Mouse (Mus musculus) heart, adult 8-10 months (tissue): ENCODE measurements around the gene Oas1h. TPM values are rescaled to one million over a fixed set of nuclear protein-coding genes. Genes with fewer than 3 reads are reported as not detected.
A peak's percentile ranks its signal among the peaks of the same experiment; 100 is the strongest.
"Not testable (repeated sequence)": the region's sequence is repeated elsewhere in the genome, so short reads cannot be mapped to it uniquely, and the experiment has no call there.

ENCODE experiments used
- DNase-seq: peaks from one replicate; pipeline ENCODE4 v3.0.0; 2022; ENCODE audit warnings: low spot score
- total RNA-seq, 4 experiments: library from RNA; stranded (reverse); gene quantifications; 2 replicates each; pipeline ENCODE4 v1.2.4; 2022

The Oas1h gene
- not detected for total RNA-seq

DNA sequence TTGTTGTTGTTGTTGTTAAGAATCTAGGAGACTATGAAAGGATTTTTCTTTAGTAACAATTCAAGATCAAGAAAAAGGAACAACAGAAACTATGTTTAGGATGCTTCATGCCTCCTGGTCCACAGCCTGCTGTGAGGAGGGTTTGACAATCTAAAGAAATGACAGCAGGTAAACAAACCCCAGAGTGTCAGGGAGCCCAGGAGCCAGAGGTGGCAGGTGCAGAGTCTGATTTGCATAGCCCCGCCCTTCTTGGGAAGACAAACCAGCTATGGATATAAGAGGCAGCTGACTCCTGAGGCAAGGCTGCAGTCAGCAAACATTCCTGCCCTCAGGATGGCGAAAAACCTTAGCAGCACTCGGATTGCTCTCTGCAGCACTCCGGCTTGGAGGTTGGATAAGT, at the start of gene Oas1h:
Gene Oas1h (plus strand): TSS at position 301 of the 400 bp plus-strand sequence.
- no peak for DNase-seq

DNA sequence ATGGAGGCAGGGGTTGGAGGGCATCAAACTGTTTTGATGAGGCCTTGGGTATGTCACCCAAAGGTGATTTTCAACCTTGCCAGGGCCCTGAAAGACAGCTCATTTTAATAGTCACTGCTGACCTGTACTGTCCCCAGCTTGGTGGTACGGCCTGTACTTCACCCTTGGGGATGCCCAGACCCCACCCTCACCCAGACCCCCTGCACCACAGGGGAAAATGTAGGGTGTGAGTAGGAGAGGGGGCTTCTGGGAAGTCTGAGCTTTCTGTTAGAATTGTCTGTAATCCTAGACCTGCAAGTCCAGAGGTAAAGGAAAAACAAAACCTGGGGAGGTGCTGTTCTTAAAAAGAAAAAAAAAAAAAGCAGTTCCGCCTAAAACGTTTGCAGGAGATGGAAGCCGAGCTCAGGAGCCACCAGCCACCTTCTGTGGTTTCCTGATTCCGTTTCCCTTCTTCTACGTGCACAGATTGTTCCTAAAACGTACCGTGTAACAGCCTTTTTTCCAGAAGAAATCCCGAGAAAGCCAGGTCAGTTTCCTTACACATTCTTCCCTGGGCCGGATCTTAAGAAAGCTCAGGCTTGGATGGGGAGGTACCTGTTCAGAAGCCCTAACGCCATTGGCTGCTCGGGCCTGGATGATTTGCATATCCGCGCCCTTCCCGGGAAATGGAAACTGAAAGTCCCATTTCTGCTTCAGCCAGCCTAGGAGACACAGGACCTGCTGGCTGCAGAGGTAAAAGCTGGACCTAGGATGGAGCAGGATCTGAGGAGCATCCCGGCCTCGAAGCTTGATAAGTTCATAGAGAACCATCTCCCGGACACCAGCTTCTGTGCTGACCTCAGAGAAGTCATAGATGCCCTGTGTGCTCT, 49.0 kb upstream of the Oas1h start, which contains the start of gene Oas1c:
Gene Oas1c (minus strand): TSS at position 564 of the 869 bp plus-strand sequence.
- peak; percentile 94 for DNase-seq

DNA sequence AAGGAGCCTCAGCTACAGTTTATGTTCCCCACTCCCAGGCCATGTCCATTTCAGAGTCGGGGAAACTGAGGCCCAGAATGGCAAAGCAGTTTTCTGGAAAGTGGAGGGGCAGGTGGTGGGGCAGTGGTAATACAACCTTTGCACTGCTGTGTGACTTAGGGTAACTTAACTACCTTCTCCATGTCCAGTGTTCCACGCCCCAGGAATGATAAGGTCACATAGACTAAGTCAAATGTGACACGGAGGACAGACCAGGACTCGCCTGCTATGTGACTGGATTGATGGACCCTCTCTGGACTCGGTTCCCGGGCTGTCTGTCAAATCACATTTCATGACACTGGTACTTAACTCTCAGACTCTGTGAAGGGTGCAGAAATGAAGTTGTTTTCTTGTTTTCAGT, 48.2 kb upstream of the Oas1h start:
- DNase-seq: no peak

DNA sequence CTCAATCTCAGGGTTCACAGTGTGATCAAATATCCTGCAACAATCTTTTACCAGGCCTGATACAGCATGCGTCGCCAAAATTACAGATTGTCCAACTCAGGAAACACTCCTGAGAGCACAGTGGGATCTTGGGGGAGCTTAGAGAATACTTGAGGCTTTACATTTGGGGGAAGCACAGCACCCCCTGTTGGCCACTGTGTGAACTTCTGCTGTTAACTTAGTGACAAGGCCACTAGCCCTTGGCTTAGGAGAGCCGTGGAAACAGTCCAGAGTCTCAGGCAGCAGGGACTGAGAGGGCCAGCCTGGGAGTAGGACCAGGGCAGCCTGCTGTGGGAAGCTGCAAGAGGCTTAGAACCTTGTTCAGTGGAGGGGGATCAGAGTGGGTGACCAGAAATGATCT, 45.3 kb upstream of the Oas1h start:
- DNase-seq: no peak

DNA sequence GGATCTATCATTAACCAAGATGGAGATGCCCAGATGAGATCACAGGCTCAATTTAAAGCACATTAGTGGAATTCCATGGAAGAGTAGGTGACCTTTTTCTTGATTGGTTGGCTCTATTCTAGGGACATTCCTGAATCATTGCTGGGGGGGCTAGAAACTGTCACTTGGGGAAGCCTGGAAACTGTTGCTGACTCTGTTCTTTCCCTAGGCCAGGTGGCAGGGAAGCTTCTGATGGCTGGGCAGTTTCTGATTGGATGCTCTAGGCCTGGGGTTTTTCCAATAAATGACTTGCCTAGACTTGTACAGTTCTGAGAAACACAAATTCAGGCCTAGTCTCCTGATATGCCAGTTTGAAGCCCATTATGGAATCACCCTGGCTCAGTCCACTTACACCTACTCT, 42.2 kb upstream of the Oas1h start:
- DNase-seq: no peak

DNA sequence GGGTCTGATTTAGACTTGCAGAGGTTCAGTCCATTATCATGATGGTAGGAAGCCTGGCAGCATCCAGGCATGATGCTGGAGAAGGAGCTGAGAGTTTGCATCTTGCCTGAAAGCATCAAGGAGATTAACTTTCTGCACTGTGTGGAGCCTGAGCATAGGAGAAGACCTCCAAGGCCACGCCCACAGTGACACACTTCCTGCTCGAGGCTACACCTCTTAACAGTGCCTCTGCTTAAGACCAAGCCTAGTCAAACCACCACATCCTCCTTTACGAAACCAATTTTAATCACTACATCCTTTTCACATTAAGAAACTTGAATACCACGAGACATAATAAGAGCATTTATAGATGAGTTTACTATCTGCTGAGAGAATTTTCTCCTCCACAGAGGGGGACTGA, 30.2 kb upstream of the Oas1h start:
- DNase-seq: no peak

DNA sequence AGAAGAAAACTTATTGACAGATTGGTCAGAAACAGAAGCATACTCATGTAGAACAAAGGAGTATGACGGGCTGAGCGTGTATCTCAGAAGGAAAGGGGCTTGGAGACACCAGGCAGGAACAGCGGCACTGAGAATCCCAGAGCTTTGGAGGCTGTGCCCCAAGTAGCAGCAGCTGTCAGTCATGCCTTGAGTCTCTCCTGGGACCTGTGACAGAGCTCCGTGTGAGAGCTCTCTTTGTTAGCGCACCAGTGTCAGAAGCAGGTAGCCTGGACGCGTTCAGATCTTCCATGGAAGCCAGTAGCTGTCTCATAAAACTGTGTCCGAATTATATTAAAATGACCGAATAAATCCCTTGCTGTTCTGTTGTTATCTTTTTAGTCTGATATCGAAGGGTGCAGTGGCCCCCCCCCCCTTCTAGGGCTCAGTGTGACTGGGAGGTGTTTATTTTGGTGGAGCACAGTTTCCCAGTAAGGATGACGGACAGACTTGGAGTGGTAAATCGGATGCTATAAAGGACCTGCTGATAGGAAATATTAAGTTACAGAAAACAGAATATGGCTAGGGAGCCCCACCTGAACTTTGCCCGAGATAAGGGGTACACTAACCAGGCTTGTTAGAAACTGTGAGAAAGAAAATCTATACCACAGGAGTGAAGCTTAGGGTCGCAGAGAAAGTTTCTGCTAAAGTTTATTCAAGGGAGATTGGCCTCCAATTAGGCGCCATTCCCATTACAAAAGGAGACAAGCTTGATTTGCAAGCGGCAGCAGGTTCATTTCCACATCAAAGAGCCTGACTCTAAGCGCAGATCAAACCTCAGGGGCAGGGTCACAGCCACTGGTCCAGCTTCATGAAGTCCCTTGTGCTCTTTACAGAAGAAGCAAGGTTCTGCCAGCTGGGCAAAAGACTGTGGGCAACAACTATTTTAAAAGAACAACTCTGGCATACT, 27.6 kb upstream of the Oas1h start:
- no peak for DNase-seq

DNA sequence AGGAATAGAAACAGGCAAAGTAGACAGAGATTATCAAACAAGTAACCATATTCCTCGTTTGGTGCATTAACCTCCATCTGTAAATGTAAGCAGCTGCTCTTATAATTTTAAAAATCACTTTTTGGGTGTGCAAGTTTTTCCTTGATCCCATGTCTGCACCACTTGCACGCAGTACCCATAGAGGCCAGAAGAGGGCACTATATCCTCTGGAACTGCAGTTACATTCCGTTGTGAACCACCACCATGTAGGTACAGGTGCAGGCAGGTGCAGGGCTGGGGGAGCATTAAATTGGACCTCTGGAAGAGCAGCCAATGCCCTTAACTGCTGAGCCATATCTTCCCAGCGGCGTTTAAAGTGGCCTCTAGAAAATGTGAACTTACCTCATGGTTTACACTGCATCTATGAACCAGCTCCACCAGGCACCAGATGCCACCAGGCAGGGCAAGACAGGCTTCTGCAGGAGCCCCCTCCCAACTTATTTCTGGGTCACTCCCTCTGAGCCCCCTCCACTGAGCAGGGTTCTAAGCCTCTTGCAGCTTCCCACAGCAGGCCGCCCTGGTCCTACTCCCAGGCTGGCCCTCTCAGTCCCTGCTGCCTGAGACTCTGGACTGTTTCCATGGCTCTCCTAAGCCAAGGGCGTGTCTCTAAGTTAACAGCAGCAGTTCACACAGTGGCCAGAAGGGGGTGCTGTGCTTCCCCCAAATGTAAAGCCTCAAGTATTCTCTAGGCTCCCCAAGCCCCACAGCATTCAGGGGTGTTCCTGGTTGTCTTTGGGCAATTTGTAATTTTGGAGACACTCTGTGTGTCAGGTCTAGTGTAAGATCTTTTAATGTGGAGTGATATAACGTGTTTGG, 24.3 kb upstream of the Oas1h start:
- DNase-seq: no peak

DNA sequence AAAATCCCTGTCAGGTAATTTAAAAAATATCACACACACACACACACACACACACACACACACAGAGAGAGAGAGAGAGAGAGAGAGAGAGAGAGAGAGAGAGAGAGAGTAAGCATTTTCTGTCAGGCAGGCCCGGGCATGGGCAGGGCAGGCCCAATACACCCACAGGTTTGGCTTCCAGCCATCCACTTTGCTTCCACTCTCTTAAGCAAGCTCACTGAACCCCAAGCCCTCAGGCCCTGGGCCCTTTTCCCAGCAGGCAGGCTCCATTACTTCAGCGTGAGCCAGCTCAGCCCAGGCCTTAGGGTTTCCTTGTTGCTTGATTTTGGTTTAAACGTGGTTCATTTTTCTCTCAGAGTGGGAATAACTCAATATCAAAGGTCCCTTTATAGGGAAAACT, 16.5 kb upstream of the Oas1h start:
- DNase-seq: no peak

DNA sequence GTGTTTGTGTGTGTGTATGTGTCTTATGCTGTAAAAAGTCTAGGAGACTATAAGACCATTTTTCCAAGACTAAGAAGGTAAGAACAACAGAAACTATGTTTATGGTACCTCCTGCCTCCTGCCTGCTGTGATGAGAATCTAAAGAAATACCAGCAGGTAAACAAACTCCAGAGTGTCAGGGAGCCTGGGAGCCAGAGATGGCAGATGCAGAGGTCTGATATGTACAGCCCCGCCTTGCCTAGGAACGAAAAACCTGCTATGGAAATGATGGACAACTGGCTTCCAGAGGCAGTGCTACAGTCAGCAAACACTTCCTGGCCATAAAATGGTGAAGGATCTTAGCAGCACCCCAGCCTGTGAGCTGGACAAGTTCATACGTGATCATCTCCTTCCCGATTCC, 14.2 kb upstream of the Oas1h start, which contains the start of gene Oas1f:
Gene Oas1f (plus strand): TSS at position 301 of the 400 bp plus-strand sequence.
- no peak for DNase-seq

DNA sequence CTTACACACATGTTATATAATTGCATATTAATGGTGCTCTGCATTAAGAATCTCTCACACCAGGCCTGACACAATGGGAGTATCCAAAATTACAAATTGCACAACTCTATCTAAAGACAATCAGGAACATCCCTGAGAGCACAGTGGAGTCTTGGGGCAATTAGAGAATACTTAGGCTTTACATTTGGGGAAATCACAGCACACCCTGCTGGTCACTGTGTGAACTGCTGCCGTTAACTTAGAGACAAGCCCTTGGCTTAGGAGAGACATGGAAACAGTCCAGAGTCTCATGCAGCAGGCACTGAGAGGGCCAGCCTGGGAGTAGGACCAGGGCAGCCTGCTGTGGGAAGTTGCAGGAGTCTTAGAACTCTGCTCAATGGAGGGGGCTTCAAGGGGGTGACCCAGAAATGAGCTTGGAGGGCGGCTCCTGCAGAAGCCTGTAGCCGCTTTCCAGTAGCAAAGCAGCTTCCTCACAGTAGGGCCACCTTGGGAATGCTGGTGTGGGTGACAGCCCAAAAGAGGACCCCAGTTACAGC, 11.6 kb upstream of the Oas1h start:
- no peak for DNase-seq

DNA sequence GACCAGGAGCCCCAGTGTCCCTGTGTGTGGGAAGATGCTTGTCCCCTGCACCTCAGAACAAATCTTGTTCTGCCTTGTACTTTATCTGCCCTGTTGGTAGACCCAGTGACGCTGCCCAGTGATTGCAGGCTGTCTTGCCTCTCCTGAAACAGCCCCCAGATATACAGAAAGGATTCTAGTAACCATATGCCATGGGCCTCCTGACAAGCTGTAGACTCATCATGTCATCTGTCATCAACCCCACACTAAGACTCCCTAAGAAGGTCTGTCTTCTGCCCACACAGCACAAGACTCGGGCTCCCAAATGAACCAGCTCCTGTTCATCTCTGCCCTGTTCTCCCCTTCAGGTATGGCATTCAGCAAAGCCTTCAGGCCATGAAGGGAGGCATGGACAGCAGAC, 2.0 kb upstream of the Oas1h start:
- no peak for DNase-seq

DNA sequence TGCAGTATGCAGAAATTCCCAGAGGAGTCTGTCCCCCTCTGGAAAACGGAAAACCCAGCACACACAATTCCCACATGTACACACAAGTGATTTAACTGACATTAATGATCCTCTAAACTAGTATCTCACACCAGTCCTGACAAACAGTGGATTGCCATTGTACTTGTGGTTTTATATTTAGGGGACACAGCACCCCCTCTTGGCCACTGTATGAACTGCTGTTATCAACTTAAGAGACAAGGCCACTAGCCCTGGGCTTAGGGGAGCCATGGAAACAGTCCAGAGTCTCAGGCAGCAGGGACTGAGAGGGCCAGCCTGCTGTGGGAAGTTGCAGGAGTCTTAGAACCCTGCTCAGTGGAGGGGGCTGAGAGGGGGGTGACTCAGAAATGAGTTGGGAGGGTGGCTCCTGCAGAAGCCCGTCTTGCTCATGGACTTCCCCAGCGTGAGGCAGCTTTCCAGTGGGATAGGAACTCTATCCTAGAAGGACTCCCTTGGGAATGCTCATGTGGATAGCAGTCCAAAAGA, 4.2 kb downstream of the Oas1h start:
- DNase-seq: no peak

DNA sequence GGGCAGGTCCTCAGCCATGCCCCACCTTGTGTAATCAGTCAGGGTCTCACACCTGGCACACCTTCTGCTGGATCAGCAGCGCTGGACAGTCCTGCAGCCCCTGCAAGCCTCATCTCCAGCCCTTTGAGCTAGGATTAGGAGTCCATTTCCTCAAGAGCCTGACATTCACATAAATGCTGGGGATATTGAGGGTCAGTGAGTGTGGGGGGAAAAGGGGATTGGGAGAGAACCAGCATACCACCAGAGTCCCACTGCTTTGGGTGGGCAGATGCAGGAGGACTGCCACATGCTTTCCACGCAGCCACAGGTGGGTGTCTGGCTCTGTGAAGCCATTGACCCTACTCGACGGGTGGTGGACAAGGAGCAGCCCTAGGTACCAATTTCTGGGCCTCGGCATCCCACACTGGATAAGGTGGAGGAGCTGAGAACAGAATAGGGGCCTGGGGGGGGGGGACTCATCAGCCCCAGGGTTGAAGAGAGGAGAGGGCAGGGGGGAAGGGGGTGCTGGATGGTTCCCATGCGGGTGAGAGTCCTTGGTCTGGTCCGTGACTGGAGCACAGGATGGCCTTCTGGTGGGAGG, 8.3 kb downstream of the Oas1h start:
- DNase-seq: no peak

DNA sequence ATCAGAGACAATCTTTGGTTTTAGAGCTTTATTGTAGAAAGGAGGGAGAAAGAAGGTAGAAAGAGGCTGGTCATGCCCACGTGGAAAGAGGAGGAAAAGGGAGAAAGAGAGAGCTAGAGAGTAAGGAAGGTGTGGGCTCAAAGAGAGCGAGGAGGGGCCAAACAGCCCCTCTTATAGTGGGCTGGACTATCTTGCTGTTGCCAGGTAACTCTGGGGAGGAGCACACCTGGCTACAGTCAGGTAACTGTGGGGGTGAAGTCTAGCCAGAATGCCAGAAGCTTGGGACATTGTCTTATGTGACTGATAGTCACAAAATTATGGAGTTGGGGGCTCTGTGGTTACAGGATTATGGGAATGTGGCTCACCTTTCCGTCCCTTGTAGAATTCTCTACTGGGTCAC, 8.9 kb downstream of the Oas1h start:
- DNase-seq: no peak

DNA sequence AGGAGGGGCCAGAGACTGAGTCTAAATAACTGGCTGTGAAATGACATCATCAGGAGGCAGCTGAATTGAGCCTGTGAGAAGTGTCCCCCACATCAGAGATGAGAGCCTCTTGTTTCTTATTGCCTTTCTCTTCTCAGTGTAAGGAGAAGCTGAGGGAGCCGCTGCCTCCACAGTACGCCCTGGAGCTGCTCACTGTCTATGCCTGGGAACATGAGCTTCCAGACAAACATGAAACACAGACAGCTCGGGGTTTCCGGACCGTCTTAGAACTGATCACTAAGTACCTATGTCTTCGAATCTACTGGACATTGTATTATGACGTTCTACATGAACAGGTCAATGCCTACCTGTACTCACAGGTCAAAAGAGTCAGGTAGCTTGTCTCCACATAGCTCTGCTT, 9.6 kb downstream of the Oas1h start:
- no peak for DNase-seq

DNA sequence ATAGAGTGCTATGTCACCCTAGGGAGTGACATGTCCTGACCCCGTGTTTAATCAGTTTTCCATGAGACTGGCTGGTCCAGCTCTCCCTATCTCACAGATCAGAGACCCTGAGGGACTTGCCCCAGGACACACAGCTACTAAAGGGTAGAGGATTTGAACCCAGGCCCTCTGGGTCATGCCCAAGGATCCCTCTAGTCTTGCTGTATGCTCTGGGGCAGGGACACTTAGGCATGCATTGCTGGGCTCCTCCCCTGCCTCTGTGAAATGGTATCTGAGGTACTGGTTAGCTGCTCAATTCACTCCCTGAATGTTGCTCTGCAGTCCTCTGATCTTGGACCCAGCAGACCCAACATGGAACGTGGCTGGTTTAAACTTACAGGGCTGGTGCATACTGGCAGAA, 10.2 kb downstream of the Oas1h start:
- no peak for DNase-seq

DNA sequence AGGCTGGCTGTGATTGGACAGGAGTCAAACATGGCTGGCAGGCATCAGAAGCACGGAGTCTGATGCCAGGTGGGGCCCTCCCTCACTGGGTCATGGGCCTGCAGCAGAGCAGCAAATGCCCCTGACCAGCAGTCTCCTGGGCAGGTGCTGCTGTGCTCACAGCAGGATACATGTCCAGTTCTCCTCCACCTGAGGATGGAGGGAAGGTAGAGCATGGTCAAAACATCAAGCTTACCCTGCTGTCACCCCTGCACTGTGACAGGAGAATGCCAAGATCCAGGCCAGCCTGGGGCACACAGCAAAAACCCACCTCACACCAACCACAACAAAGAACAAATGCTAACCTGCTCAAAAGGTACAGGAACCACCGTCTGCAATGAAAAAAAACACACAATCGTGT, 15.6 kb downstream of the Oas1h start:
- DNase-seq: not testable (repeated sequence)

DNA sequence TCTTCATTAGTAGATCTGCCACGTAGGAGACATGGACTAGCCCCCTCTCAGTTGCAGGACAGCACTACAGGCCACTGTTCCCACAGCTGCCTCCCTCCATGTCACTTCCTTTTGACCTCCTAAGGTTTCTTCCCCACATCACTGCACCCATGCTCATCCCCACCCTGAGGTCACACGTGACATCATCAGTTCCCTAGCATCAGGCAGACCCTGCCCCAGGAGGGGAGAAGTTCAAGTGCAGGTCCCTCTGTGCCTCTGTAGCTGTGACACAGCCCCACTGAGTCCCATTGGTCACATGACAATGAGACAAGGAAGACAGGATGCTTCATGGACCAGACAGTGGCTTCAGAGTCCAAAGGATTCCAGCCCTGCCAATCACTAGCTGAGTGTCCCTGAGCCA, 16.2 kb downstream of the Oas1h start:
- DNase-seq: not testable (repeated sequence)

DNA sequence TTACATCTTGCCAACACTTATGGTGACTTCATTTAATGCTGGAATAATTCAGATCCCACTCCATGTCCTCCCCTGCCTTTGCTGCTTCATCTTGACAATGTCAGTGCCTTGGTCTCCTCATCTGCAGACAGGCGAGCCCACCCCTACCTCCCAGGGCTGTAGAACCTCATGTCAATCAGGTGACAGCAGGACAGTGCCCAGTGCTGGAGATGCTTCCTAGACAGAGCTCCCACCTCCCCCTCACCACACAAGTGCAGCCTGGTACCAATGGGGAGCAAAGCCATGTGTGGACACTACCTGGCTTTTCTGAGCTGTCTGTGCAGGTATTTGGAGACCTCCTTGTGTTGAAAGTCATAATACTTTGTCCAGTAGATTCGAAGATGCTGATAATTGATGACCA, 17.6 kb downstream of the Oas1h start:
- not testable (repeated sequence) for DNase-seq

DNA sequence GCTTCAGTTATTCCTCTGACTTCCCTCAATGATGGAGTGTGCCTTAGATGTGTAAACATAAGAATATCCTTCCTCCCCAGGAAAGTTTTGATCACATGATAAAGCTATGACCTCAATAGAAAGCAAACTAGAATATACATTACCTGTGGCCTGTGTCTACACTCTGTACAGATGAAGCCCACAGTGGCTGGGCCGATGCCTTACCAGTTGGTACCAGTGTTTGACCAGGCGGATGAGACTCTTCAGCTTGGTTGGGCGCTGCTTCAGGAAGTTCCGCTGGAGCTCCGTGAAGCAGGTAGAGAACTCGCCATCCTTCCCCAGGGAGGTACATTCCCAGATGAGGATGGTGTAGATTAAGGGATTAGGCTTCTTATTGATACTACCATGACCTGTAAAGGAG, 20.5 kb downstream of the Oas1h start:
- not testable (repeated sequence) for DNase-seq
